Mouse (Mus musculus) MEL (cell line): ENCODE data around the gene Klf3.

Source experiments
- CTCF ChIP-seq, 3 experiments: IDR thresholded peaks in 2 of 3; conservative IDR thresholded peaks in 1 of 3; 2 replicates each; pipeline ENCODE4 v1.5.1; 2011 to 2012; ENCODE audit warnings: low read length in 3 of 3, low read depth in 2 of 3, mild to moderate bottlenecking in 2 of 3, improper control_type of control experiment in 1 of 3, inconsistent platforms in 1 of 3, mixed read lengths in 1 of 3, moderate library complexity in 1 of 3; ENCODE audit not compliant: control insufficient read depth in 1 of 3, insufficient read depth in 1 of 3, poor library complexity in 1 of 3, severe bottlenecking in 1 of 3
- EP300 ChIP-seq, 2 experiments: IDR thresholded peaks; 2 replicates each; pipeline ENCODE4 v1.6.1; 2011; ENCODE audit warnings: improper control_type of control experiment in 2 of 2, low read length in 2 of 2, low read depth in 1 of 2, mild to moderate bottlenecking in 1 of 2
- JUND ChIP-seq: IDR thresholded peaks from 2 replicates; pipeline ENCODE4 v1.6.1; 2011; ENCODE audit warnings: low read depth, mild to moderate bottlenecking, improper control_type of control experiment, low read length
- MEF2A ChIP-seq: IDR thresholded peaks from 2 replicates; pipeline ENCODE4 v1.6.1; 2014; ENCODE audit warnings: low read depth, mild to moderate bottlenecking, inconsistent platforms, low read length, improper control_type of control experiment; ENCODE audit not compliant: poor library complexity, insufficient replicate concordance, severe bottlenecking; ENCODE audit errors: extremely low read depth
- MYC ChIP-seq: IDR thresholded peaks from 2 replicates; pipeline ENCODE4 v1.6.1; 2011; ENCODE audit warnings: low read depth, mild to moderate bottlenecking, low read length, improper control_type of control experiment, moderate library complexity
- POLR2A ChIP-seq, 2 experiments: IDR thresholded peaks; 2 replicates each; pipeline ENCODE4 v1.6.1; 2011 to 2012; ENCODE audit warnings: low read length in 2 of 2, mild to moderate bottlenecking in 2 of 2, control low read depth in 1 of 2, improper control_type of control experiment in 1 of 2, low read depth in 1 of 2, moderate library complexity in 1 of 2; ENCODE audit not compliant: control insufficient read depth in 1 of 2, insufficient read depth in 1 of 2, poor library complexity in 1 of 2
- RCOR1 ChIP-seq: IDR thresholded peaks from 2 replicates; pipeline ENCODE4 v1.6.1; 2012; ENCODE audit warnings: low read depth, mild to moderate bottlenecking, inconsistent platforms, low read length, improper control_type of control experiment
- ZKSCAN1 ChIP-seq: IDR thresholded peaks from 2 replicates; pipeline ENCODE4 v1.6.1; 2012; ENCODE audit warnings: low read depth, mild to moderate bottlenecking, inconsistent platforms, low read length, improper control_type of control experiment, moderate library complexity

- TF ChIP-seq EP300 (IDR thresholded peaks at IDR 0.05; ENCODE audit: low read depth in 1 of 2, low read length in 2 of 2) (no peak; a peak in 1 of 4 replicates), CTCF (IDR thresholded peaks at IDR 0.05 in 2 of 3, conservative IDR thresholded peaks at IDR 0.05 in 1 of 3; ENCODE audit: control insufficient read depth in 1 of 3, insufficient read depth in 1 of 3, low read depth in 2 of 3, low read length in 3 of 3, poor library complexity in 1 of 3, severe bottlenecking in 1 of 3) (no peak), ZKSCAN1 (no peak), MYC (no peak), MEF2A (no peak), JUND (no peak), POLR2A (IDR thresholded peaks at IDR 0.05; ENCODE audit: control insufficient read depth in 1 of 2, insufficient read depth in 1 of 2, low read depth in 1 of 2, low read length in 2 of 2, poor library complexity in 1 of 2) (0 out of 4 replicates have a peak, but pooled peaks of 1 of the 2 experiments have one; percentile 6), RCOR1 (no peak)
Measured at GRCm38 (mm10) chr5:64810860-64811499, 7.8 kb downstream of the Klf3 start.
